Mouse (Mus musculus): ENCODE measurements around the gene Rhox7a.

- peak; percentile 61 for TF ChIP-seq CTCF (IDR thresholded peaks at IDR 0.05; ENCODE audit: low read depth)
- no peak for TF ChIP-seq EP300 (IDR thresholded peaks at IDR 0.05; ENCODE audit: low read depth)
These were observed 20.3 kb upstream of the Rhox7a start for GRCm38 (mm10) chrX:37811179-37811578.

All from heart, postnatal 0 days (tissue).